Mouse (Mus musculus): ENCODE measurements around the gene Cobll1.

Cobll1 gene

GRCm38 (mm10) chr2:65093990-65094389 is 145.2 kb downstream of the Cobll1 start:
- DNase-seq (ENCODE audit: low read depth, low spot score): no peak

DNA sequence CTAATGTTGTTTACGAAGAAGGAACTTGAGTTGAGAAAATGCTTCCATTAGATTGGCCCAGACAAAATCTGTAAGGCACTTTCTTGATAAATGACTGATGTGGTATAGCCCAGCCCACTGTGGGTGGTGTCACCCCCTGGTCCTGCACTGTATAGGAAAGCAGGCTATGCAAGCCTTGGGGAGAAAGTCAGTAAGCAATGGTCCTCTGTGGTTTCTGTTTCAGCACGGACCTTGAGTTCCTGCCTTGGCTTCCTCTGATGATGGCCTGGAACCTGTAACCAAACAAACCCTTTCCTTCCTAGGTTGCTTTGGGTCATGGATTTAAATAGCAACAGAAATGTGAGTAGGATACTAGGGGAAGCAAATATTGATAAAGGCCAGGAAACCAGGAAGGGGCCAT is 148.2 kb downstream of the Cobll1 start:
- DNase-seq (ENCODE audit: low read depth, low spot score): no peak

DNA sequence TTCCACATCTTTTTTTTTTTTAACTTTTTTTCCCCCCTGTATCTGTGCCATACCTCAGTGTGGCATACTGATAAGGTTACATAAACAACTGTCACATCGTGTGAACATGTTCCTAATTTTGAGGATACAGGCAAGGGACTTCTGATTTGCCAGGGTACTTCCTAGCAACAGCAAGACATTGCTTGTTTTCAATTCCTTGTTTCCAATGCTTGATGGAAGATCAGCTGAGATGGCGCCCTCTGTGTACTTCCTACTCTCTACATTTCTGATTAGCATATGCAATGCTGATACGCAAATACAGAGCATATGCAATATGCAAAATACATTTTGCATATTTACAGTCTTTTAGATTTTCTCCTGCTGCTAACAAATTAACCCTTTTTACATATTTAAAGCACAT is 152.0 kb downstream of the Cobll1 start:
- DNase-seq (ENCODE audit: low read depth, low spot score): no peak

DNA sequence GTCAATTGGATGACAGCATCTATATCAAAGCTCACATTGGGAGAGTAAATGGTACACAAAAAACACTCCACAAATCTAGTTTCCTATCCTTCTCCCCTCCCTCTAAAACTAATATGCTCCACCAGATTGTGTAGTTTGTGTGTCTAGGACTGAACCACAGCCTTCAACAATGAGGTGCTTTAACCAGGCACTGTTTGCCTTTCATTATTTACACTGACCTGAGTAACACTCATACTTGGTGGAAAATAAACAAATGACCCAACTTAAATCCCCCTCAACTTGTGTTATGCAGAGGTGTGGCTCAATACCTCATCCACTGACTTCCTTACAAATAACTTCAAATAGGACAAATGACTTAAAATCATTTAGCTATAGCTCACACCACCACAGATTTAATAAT is 155.8 kb downstream of the Cobll1 start:
- DNase-seq (ENCODE audit: low read depth, low spot score): no peak

DNA sequence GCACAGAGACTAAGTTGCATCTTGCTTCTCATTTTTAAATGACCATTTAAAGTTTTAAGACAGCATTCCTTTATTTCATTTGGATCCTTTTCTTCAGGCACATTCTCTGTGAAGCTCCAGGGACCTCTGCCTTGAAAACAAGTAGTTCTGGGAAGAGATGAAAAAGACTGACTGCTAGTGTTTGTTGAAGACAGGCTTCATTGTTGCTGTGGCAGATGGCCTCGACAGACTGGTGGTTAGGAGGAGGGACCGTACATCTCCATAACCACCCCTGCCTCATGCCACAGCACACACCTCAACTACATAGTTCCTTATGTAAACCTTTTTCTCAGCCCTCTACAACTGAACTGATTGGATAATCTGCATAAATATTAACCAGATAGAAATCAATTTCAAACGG is 161.7 kb downstream of the Cobll1 start:
- DNase-seq (ENCODE audit: low read depth, low spot score): no peak

GRCm38 (mm10) chr2:65075840-65076239 is 163.4 kb downstream of the Cobll1 start:
- DNase-seq (ENCODE audit: low read depth, low spot score): no peak

- DNase-seq (ENCODE audit: low read depth, low spot score): no peak
Measured at GRCm38 (mm10) chr2:65075431-65075830, 163.8 kb downstream of the Cobll1 start.

DNA sequence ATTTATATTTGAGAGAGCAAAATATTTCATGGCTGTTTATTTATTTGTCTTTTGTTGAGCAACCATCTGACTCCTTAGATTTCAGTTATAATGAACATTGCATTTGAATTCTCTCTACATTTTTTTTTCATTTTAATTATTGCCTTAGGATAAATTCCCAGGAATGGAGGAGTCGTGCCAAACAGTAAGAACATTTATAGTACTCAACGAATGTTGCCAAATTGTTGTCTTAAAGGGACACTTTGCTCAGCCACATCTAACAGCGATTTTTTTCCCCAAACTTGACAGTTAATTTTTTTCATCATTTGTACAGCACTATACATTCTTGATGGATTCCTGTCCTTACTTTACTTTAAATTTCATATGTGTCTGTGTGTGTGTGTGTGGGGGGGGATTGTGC is 167.0 kb downstream of the Cobll1 start:
- no peak for DNase-seq (ENCODE audit: low read depth, low spot score)

DNA sequence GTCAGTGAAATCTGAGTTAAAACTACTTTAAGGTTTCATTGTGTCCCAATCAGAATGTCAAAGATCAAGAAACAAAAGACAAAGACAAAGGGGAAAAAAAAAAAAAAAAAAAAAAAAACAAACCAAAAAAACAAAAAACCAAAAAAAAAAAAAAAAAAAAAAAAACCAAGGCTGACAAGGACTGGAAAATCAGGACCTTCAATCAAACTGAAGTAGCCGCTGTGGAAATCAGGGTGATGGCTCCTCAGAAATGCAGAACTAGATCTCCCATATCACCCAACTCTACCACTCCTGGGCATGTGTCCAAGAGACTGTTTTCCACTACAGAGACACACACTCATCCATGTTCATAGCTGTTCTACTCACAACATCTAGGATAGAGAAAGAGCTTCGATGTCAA is 185.4 kb downstream of the Cobll1 start:
- DNase-seq (ENCODE audit: low read depth, low spot score): no peak

- DNase-seq (ENCODE audit: low read depth, low spot score): no peak
Measured at GRCm38 (mm10) chr2:65052191-65053012, 186.8 kb downstream of the Cobll1 start.

DNA sequence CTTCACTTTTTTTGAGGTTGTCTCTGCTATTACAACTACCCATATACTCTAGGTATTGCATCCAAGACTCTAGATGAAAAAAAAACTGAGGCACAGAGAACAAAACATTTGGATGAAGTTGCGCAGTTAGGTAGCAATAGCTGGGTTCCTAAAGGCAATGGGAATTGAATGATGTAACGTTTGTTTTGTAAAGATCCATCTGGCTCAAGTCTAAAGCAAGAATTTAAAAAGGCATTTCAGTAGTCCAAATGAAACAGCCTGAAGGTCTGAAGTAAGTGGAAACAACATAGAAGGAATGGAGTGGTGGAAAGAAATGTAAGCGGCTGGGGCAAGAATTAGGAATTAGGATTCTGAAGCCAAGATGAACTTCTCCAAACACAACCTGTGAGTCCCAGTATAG is 188.4 kb downstream of the Cobll1 start:
- DNase-seq (ENCODE audit: low read depth, low spot score): no peak

GRCm38 (mm10) chr2:65048234-65049017 is 190.8 kb downstream of the Cobll1 start:
- no peak for DNase-seq (ENCODE audit: low read depth, low spot score)

All from WW6 (cell line).